Mouse (Mus musculus) kidney, adult 2 months (tissue): Measurements from ENCODE around the gene Tmem127. TPM values are rescaled to one million over a fixed set of nuclear protein-coding genes. Genes with fewer than 3 reads are reported as not detected.
"Not testable (repeated sequence)": the region's sequence is repeated elsewhere in the genome, so short reads cannot be mapped to it uniquely, and the experiment has no call there.

ENCODE experiments used
- DNase-seq: peaks from one replicate; pipeline ENCODE4 v3.0.0; 2021
- H3K27ac ChIP-seq: fragments of 200-500 bp; 2 replicates; pipeline ENCODE4 v1.5.1; 2012; ENCODE audit warnings: low read depth, low read length, control low read depth, inconsistent platforms; ENCODE audit not compliant: insufficient read depth
- H3K27me3 ChIP-seq: fragments of 200-500 bp; replicated peaks from 2 replicates; pipeline ENCODE4 v1.6.1; 2012; ENCODE audit warnings: mild to moderate bottlenecking, moderate library complexity, low read length, inconsistent platforms; ENCODE audit not compliant: control insufficient read depth, insufficient read depth
- H3K36me3 ChIP-seq: fragments of 200-500 bp; 2 replicates; pipeline ENCODE4 v1.6.1; 2012; ENCODE audit warnings: mild to moderate bottlenecking, moderate library complexity, low read length, inconsistent platforms; ENCODE audit not compliant: control insufficient read depth, insufficient read depth
- H3K4me1 ChIP-seq: fragments of 200-500 bp; 2 replicates; pipeline ENCODE4 v1.6.1; 2011; ENCODE audit warnings: low read length; ENCODE audit not compliant: control insufficient read depth, insufficient read depth
- H3K4me3 ChIP-seq: fragments of 200-500 bp; 2 replicates; pipeline ENCODE4 v1.5.1; 2011; ENCODE audit warnings: mild to moderate bottlenecking, low read depth, low read length, control low read depth; ENCODE audit not compliant: insufficient read depth
- CTCF ChIP-seq: fragments of 200-500 bp; conservative IDR thresholded peaks from 2 replicates; pipeline ENCODE4 v1.5.1; 2011; ENCODE audit warnings: low read depth, mild to moderate bottlenecking, control low read depth, low read length, moderate library complexity, mixed read lengths; ENCODE audit not compliant: insufficient read depth, insufficient read length
- POLR2A ChIP-seq: fragments of 200-500 bp; IDR thresholded peaks from one replicate; pipeline ENCODE4 v1.6.1; 2011; ENCODE audit warnings: low read depth, low read length, control low read depth
- WGBS: fragments of 180-500 bp; shearing (Covaris S2); methylation state at CpG from one replicate; pipeline ENCODE4 v1.1.7; 2018; 5-methylcytosine and 5-hydroxymethylcytosine counted together
- polyA plus RNA-seq: library from polyadenylated mRNA; depleted of rRNA; stranded (reverse); fragments of >200 nt; gene quantifications from 2 replicates; pipeline ENCODE4 v1.2.3, GENCODE M21; 2012

Tmem127 gene
- polyA plus RNA-seq, 1 experiment, result 90.0 TPM

DNA sequence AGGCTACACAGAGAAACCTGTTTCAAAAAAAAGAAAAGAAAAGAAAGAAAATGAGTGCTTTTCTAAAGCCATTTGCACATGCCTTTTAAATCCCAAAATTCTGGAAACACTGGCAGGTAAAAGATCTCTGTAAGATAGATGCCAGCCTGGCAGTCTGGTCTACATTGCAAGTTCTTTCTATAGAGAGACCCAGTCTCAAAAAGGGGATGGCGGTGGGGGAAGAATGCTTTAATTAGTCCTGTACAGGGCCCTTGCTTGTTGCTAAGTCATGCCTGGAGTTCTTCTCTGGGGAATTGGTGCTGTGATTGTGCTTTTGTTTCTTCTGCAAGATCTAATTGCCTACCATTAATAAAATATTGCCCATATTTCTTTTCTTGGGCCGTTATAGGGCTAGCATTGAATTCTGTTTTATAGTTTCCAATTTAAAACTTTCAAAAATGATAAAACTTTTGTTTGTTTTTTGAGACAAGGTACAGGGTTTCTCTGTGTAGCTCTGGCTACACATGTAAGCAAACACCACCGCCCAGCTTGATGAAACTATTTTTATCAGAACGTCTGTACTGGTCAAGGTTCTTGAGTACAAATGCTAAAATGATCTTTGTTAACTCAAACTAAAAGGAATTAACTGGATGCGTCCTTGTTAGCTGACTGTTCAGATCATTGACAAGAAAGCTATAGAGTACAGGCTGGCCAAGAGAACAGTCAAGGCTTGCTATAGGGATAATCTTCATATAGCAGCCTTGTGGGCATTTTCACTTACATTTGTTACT, 28.0 kb downstream of the Tmem127 start:
- DNase-seq, result no peak
- H3K4me3 ChIP-seq, result no peak overlapping the region
- no peaks in the 10 kb centered on the region for H3K27me3 ChIP-seq
- no peak for TF ChIP-seq CTCF
- no peak for TF ChIP-seq POLR2A
- H3K36me3 ChIP-seq, result no peaks in the 10 kb centered on the region
- no peak overlapping the region for H3K27ac ChIP-seq
- WGBS, result 50% methylated on average over 5 of the region's 5 CpGs
- peaks cover 12% of the 10 kb centered on the region for H3K4me1 ChIP-seq

DNA sequence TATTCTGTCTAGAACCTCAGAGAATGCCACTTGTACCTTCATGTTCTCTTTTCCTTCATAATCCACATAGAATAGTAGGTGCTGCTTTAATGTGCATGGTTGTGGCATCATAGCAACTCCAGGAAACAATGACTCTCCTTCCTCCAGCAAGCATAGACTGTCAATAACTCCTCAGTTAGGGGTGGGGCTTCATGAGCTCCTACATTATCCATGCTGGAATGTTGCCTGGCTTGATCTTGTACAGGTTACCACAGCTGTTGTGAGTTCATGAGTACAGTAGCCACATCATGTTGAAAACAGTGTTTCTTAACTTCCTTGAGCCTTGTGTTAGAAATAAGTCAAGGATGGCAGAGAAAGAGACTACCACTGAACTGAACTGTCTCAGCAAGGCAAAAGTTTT, 30.5 kb downstream of the Tmem127 start:
- no peak overlapping the region for H3K4me3 ChIP-seq
- DNase-seq, result peak; percentile 12
- H3K27me3 ChIP-seq, result no peaks in the 10 kb centered on the region
- TF ChIP-seq CTCF (no peak), POLR2A (no peak)
- peaks cover 8% of the 10 kb centered on the region for H3K4me1 ChIP-seq
- no peaks in the 10 kb centered on the region for H3K36me3 ChIP-seq
- 0 out of 2 replicates have a peak overlapping the region, but pooled peaks have one; percentile 23 for H3K27ac ChIP-seq

GRCm38 (mm10) chr2:127292250-127292649, 44.5 kb downstream of the Tmem127 start:
- DNase-seq, result no peak
- Histone ChIP-seq H3K27ac (no peak overlapping the region), H3K27me3 (no peaks in the 10 kb centered on the region), H3K4me3 (no peak overlapping the region), H3K36me3 (peaks cover 23% of the 10 kb centered on the region), H3K4me1 (no peaks in the 10 kb centered on the region)
- WGBS, result 52% methylated on average over 4 of the region's 4 CpGs
- TF ChIP-seq POLR2A, result no peak

GRCm38 (mm10) chr2:127297001-127297805, 49.5 kb downstream of the Tmem127 start:
- WGBS, result 70% methylated on average over 7 of the region's 7 CpGs
- TF ChIP-seq POLR2A (no peak), CTCF (no peak)
- Histone ChIP-seq H3K4me3 (no peak overlapping the region), H3K36me3 (peaks cover 27% of the 10 kb centered on the region), H3K27ac (no peak overlapping the region), H3K4me1 (no peaks in the 10 kb centered on the region), H3K27me3 (no peaks in the 10 kb centered on the region)
- DNase-seq, result no peak

DNA sequence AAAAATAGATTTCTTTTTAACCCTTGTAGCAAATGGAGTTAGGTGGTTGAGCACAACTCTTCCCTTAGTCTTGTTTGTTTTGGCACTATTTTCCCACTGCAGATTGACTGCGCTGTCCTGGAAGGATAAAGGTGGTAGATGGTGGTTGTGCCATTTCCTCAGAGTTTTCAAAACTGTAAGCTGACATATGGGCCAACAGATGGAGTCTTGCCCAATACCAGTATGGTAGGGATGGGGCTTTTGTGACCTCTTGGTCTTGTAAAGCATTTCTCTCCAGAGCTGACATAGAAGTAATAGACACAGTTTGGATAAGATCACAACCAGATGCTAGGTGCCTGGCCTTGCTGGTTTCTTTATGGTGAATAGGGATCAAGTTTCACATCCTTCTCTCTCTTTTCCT, 50.3 kb downstream of the Tmem127 start:
- H3K4me3 ChIP-seq, result no peak overlapping the region
- no peaks in the 10 kb centered on the region for H3K27me3 ChIP-seq
- 93% methylated on average over 1 of the region's 1 CpGs for WGBS
- no peak for TF ChIP-seq POLR2A
- peaks cover 25% of the 10 kb centered on the region for H3K36me3 ChIP-seq
- DNase-seq, result no peak
- no peak overlapping the region for H3K27ac ChIP-seq
- no peaks in the 10 kb centered on the region for H3K4me1 ChIP-seq

GRCm38 (mm10) chr2:127300701-127301100, 53.0 kb downstream of the Tmem127 start:
- no peaks in the 10 kb centered on the region for H3K27me3 ChIP-seq
- WGBS, result 73% methylated on average over 3 of the region's 3 CpGs
- H3K4me1 ChIP-seq, result no peaks in the 10 kb centered on the region
- H3K27ac ChIP-seq, result no peak overlapping the region
- TF ChIP-seq POLR2A, result no peak
- peaks cover 17% of the 10 kb centered on the region for H3K36me3 ChIP-seq
- no peak overlapping the region for H3K4me3 ChIP-seq
- DNase-seq, result no peak

DNA sequence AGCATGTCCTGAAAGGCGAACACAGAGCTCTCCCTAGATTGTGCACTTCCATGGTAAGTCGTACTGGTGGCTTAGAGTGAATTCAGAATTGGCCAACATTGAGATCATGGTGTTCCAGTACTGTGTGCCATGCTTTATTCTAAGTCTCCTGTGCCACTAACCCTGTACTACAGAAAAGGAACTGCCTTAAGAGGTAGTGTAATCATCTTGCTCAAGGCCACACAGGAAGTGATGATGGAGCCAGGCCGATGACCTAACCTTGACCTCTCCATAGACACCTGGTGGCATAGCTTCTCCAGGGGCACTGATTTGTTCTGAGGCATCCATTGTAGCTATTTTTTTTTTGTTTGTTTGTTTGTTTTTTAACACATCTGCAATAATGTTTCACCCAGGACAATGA, 54.2 kb downstream of the Tmem127 start:
- no peak for TF ChIP-seq CTCF
- no peak for TF ChIP-seq POLR2A
- Histone ChIP-seq H3K4me1 (no peaks in the 10 kb centered on the region), H3K27ac (no peak overlapping the region), H3K27me3 (no peaks in the 10 kb centered on the region), H3K36me3 (peaks cover 11% of the 10 kb centered on the region), H3K4me3 (no peak overlapping the region)
- DNase-seq, result no peak
- WGBS, result 88% methylated on average over 3 of the region's 3 CpGs

DNA sequence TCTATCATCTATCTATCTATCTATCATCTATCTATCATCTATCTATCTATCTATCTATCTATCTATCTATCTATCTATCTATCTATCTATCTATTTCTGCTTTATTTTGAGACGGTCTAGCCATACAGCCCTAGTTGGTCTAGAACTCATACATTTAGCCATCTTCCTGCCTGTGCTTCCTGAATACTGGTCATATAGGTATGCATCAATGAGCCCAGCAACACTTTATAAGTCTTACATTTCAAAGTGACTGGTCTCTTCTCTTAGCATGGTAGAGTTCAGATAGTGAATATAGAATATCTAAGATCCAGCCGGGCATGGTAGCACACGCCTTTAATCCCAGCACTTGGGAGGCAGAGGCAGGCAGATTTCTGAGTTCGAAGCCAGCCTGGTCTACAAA, 56.5 kb downstream of the Tmem127 start:
- not testable (repeated sequence) for H3K27me3 ChIP-seq, H3K4me1 ChIP-seq, H3K36me3 ChIP-seq, DNase-seq, H3K27ac ChIP-seq, H3K4me3 ChIP-seq
- 94% methylated on average over 4 of the region's 4 CpGs for WGBS
